Mouse (Mus musculus): ENCODE results near the gene Camta1.

Gene Camta1

GRCm38 (mm10) chr4:151474895-151475470 lies 386.7 kb downstream of the Camta1 start:
- no peak for DNase-seq (ENCODE audit: extremely low spot score, low read depth, low spot score)

GRCm38 (mm10) chr4:151471886-151472285 lies 389.8 kb downstream of the Camta1 start:
- DNase-seq (ENCODE audit: extremely low spot score, low read depth, low spot score): no peak

GRCm38 (mm10) chr4:151468381-151468780 lies 393.3 kb downstream of the Camta1 start:
- no peak for DNase-seq (ENCODE audit: extremely low spot score, low read depth, low spot score)

- no peak for DNase-seq (ENCODE audit: extremely low spot score, low read depth, low spot score)
These were observed 403.0 kb downstream of the Camta1 start for GRCm38 (mm10) chr4:151458686-151459085.

GRCm38 (mm10) chr4:151454611-151455010 lies 407.1 kb downstream of the Camta1 start:
- DNase-seq (ENCODE audit: extremely low spot score, low read depth, low spot score): no peak

- no peak for DNase-seq (ENCODE audit: extremely low spot score, low read depth, low spot score)
These were observed 407.6 kb downstream of the Camta1 start for GRCm38 (mm10) chr4:151454065-151454464.

GRCm38 (mm10) chr4:151451885-151452284 lies 409.8 kb downstream of the Camta1 start:
- no peak for DNase-seq (ENCODE audit: extremely low spot score, low read depth, low spot score)

GRCm38 (mm10) chr4:151449981-151450380 lies 411.7 kb downstream of the Camta1 start:
- no peak for DNase-seq (ENCODE audit: extremely low spot score, low read depth, low spot score)

- no peak for DNase-seq (ENCODE audit: extremely low spot score, low read depth, low spot score)
These were observed 413.3 kb downstream of the Camta1 start for GRCm38 (mm10) chr4:151448341-151448740.

GRCm38 (mm10) chr4:151444665-151445064 lies 417.0 kb downstream of the Camta1 start:
- no peak for DNase-seq (ENCODE audit: extremely low spot score, low read depth, low spot score)

- DNase-seq (ENCODE audit: extremely low spot score, low read depth, low spot score): no peak
These were observed 423.1 kb downstream of the Camta1 start for GRCm38 (mm10) chr4:151438561-151438960.

GRCm38 (mm10) chr4:151437859-151438258 lies 423.8 kb downstream of the Camta1 start:
- no peak for DNase-seq (ENCODE audit: extremely low spot score, low read depth, low spot score)

- no peak for DNase-seq (ENCODE audit: extremely low spot score, low read depth, low spot score)
These were observed 436.5 kb downstream of the Camta1 start for GRCm38 (mm10) chr4:151425133-151425532.

- DNase-seq (ENCODE audit: extremely low spot score, low read depth, low spot score): no peak
These were observed 438.8 kb downstream of the Camta1 start for GRCm38 (mm10) chr4:151422922-151423321.

GRCm38 (mm10) chr4:151422361-151422760 lies 439.3 kb downstream of the Camta1 start:
- no peak for DNase-seq (ENCODE audit: extremely low spot score, low read depth, low spot score)

GRCm38 (mm10) chr4:151418344-151418875 lies 443.3 kb downstream of the Camta1 start:
- no peak for DNase-seq (ENCODE audit: extremely low spot score, low read depth, low spot score)

GRCm38 (mm10) chr4:151415812-151416211 lies 445.9 kb downstream of the Camta1 start:
- DNase-seq (ENCODE audit: extremely low spot score, low read depth, low spot score): no peak

- DNase-seq (ENCODE audit: extremely low spot score, low read depth, low spot score): no peak
These were observed 446.3 kb downstream of the Camta1 start for GRCm38 (mm10) chr4:151415376-151415775.

GRCm38 (mm10) chr4:151414952-151415351 lies 446.7 kb downstream of the Camta1 start:
- no peak for DNase-seq (ENCODE audit: extremely low spot score, low read depth, low spot score)

GRCm38 (mm10) chr4:151411641-151412061 lies 450.0 kb downstream of the Camta1 start:
- DNase-seq (ENCODE audit: extremely low spot score, low read depth, low spot score): no peak

- no peak for DNase-seq (ENCODE audit: extremely low spot score, low read depth, low spot score)
These were observed 450.7 kb downstream of the Camta1 start for GRCm38 (mm10) chr4:151411016-151411415.

GRCm38 (mm10) chr4:151409291-151409690 lies 452.4 kb downstream of the Camta1 start:
- no peak for DNase-seq (ENCODE audit: extremely low spot score, low read depth, low spot score)

- DNase-seq (ENCODE audit: extremely low spot score, low read depth, low spot score): no peak
These were observed 452.9 kb downstream of the Camta1 start for GRCm38 (mm10) chr4:151408811-151409210.

Measured in hindlimb bud, embryonic 11.5 days (tissue).